Mouse (Mus musculus) liver, postnatal 0 days (tissue): ENCODE measurements around the gene Hjurp.

ENCODE experiments used
- CTCF ChIP-seq: sonication (generic); IDR thresholded peaks from 2 replicates; pipeline ENCODE4 v1.5.1; 2016; ENCODE audit warnings: antibody characterized with exemption, low read depth
- EP300 ChIP-seq: IDR thresholded peaks from 2 replicates; pipeline ENCODE4 v1.6.1; 2016; ENCODE audit warnings: antibody characterized with exemption, low read depth, mild to moderate bottlenecking

- no peak for TF ChIP-seq CTCF
- no peak for TF ChIP-seq EP300
Observed at GRCm38 (mm10) chr1:88226670-88227379, 50.6 kb downstream of the Hjurp start, which contains the start of gene Mroh2a.
